ENCODE assay signal across 8 mouse cellular contexts in the genomic region with DNA sequence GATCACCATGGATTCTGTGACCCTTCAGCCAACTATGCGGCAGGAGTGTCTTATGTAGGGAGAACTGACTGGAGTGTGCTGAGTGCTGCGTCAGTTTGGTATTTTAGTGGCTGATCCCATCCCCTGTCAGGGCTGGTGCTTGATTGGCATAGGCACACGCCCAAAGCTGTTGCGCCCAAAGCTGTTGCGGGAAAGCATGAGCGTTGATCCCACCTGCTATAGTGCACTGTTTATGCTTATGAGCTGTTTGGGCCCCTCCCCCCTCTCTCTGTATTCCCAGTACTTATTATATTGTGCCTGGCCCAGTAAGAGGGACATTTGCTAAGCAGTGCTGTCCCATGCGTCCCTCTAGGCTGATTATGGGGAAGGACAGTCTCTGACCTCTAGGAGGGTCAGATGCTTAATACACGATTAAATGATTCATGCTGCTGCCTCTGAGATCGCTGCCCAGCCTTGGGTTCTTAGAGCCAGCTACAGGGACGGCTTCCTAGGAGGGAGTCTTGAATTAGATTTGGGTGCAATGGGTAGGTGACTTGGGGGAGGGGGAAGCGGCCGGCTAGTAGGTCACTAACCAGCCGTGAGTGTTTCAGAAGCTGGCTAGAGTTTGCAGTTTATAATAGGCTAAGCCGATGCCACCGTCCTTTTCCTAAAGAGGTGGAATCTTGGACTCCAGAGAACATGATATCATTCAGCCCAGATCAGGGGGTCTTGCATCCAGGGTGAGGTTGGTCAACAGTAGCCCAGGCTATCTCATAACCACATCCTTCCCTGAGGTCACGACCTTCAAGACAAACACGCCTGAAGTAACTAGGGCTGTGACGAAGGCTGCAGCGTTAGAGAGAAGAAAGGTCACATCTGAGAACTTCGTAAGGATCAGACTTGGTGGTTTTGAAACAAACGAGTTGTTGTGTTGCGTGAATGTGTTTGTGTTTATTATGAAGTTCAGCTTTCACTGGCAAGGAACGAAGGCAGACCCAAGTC. TPM values are rescaled to one million over a fixed set of nuclear protein-coding genes. Genes with fewer than 3 reads are reported as not detected.
DNase-seq lines count a peak whose midpoint lies in the region; ATAC-seq and TF ChIP-seq lines count a peak whose summit lies in the region.

No protein-coding gene starts in this region.

- peaks cover 52% of the 10 kb centered on the region for H3K4me1 ChIP-seq in heart, adult 2 months (ENCODE audit: control insufficient read depth, insufficient read depth, low read length)
- peaks cover 24 to 88% of the 10 kb centered on the region in 2 experiments for H3K4me1 ChIP-seq in CH12.LX (ENCODE audit: control insufficient read depth in 1 of 2, insufficient read depth in 2 of 2)
- H3K4me1 ChIP-seq in embryonic facial prominence, embryonic 15.5 days = peaks cover 96% of the 10 kb centered on the region
- H3K4me1 ChIP-seq in liver, embryonic 13.5 days (replicated peaks) = peaks cover 99% of the 10 kb centered on the region
- H3K4me1 ChIP-seq in intestine, postnatal 0 days (replicated peaks; ENCODE audit: control insufficient read depth, insufficient read depth, low read length) = peaks cover 19% of the 10 kb centered on the region; the same call in 1 of the 2 replicates

- no peak for TF ChIP-seq POLR2A in heart, adult 2 months (IDR thresholded peaks at IDR 0.05; ENCODE audit: insufficient read depth, low read depth, low read length)
- TF ChIP-seq POLR2A in CH12.LX (IDR thresholded peaks at IDR 0.05; ENCODE audit: low read depth, low read length) = no peak

- peak overlapping the region; percentile 85 for H3K27ac ChIP-seq in heart, adult 2 months
- peak overlapping the region; percentile 96 for H3K27ac ChIP-seq in CH12.LX (ENCODE audit: insufficient read depth, low read depth)
- H3K27ac ChIP-seq in embryonic facial prominence, embryonic 15.5 days (replicated peaks) = peak overlapping the region; percentile 65
- peak overlapping the region; percentile 74 for H3K27ac ChIP-seq in liver, embryonic 13.5 days
- H3K27ac ChIP-seq in intestine, postnatal 0 days (ENCODE audit: low read depth, low read length) = no peak overlapping the region

- no peak for ATAC-seq in embryonic facial prominence, embryonic 15.5 days (ENCODE audit: insufficient number of reproducible peaks, low FRiP score, low TSS enrichment, low read depth)
- ATAC-seq in liver, embryonic 13.5 days (ENCODE audit: low read depth) = peak; percentile 17; the same call in 1 of the 2 replicates
- no peak for ATAC-seq in intestine, postnatal 0 days

- TF ChIP-seq EP300 in heart, adult 2 months (IDR thresholded peaks at IDR 0.05; ENCODE audit: insufficient read depth, low read depth, low read length) = no peak
- TF ChIP-seq EP300 in CH12.LX (IDR thresholded peaks at IDR 0.05; ENCODE audit: low read length) = no peak

- dilution Hi-C loops in CH12.LX (cut with MboI; ENCODE audit: extremely low pct_ligation_motif_present, extremely low pct_unique_long_range_greater_than_20kb, low sequenced_read_pairs) = no loop called here

- TF ChIP-seq CTCF in heart, adult 2 months (IDR thresholded peaks at IDR 0.05) = no peak
- no peak for TF ChIP-seq CTCF in CH12.LX (conservative IDR thresholded peaks at IDR 0.05 in 1 of 2, IDR thresholded peaks at IDR 0.05 in 1 of 2; ENCODE audit: low read depth in 2 of 2, low read length in 2 of 2)
- TF ChIP-seq CTCF in intestine, postnatal 0 days (IDR thresholded peaks at IDR 0.05; ENCODE audit: low read depth) = no peak

- WGBS in heart, adult 2 months = 42% methylated on average over 23 of the region's 23 CpGs
- 63% methylated on average over 23 of the region's 23 CpGs for WGBS in embryonic facial prominence, embryonic 15.5 days
- WGBS in liver, embryonic 13.5 days (ENCODE audit: insufficient replicate concordance) = 29% methylated on average over 23 of the region's 23 CpGs
- WGBS in intestine, postnatal 0 days = 53% methylated on average over 23 of the region's 23 CpGs

- DNase-seq in heart, adult 2 months = peak in 1 of 2 experiments; percentile 35
- DNase-seq in heart, postnatal 4 days = no peak
- DNase-seq in CH12.LX (ENCODE audit: extremely low read depth) = peak; percentile 41
- no peak for DNase-seq in liver, embryonic 13.5 days
- DNase-seq in c-Kit-positive CD71-positive TER-119-positive erythroid progenitor cells, embryonic 14.5 days (ENCODE audit: low spot score) = no peak
- DNase-seq in left cerebral cortex, adult 11 months (ENCODE audit: low spot score) = no peak

- TF ChIP-seq RAD21 in CH12.LX (IDR thresholded peaks at IDR 0.05; ENCODE audit: low read depth, low read length) = no peak

- peaks cover 7% of the 10 kb centered on the region for H3K36me3 ChIP-seq in heart, adult 2 months (ENCODE audit: control insufficient read depth, insufficient read depth, low read length)
- H3K36me3 ChIP-seq in CH12.LX (replicated peaks in 1 of 2; ENCODE audit: control insufficient read depth in 1 of 2, insufficient read depth in 1 of 2, low read length in 1 of 2) = peaks cover 0 to 39% of the 10 kb centered on the region in 2 experiments
- peaks cover 3% of the 10 kb centered on the region; the same call in 1 of the 2 replicates for H3K36me3 ChIP-seq in embryonic facial prominence, embryonic 15.5 days
- H3K36me3 ChIP-seq in liver, embryonic 13.5 days = peaks cover 16% of the 10 kb centered on the region
- H3K36me3 ChIP-seq in intestine, postnatal 0 days (ENCODE audit: control insufficient read depth, insufficient read depth) = no peaks in the 10 kb centered on the region

- peak overlapping the region; percentile 12; the same call in 1 of the 2 replicates for H3K4me3 ChIP-seq in heart, adult 2 months
- H3K4me3 ChIP-seq in CH12.LX (replicated peaks in 1 of 3; ENCODE audit: low read depth in 2 of 3, low read length in 2 of 3, poor library complexity in 1 of 3) = peak overlapping the region; percentile 31 to 65 (median 55)
- no peak overlapping the region for H3K4me3 ChIP-seq in embryonic facial prominence, embryonic 15.5 days (replicated peaks)
- no peak overlapping the region for H3K4me3 ChIP-seq in liver, embryonic 13.5 days (replicated peaks)
- H3K4me3 ChIP-seq in intestine, postnatal 0 days (ENCODE audit: low read depth, low read length) = no peak overlapping the region

- H3K79me2 ChIP-seq in heart, adult 2 months (replicated peaks; ENCODE audit: control insufficient read depth, insufficient read depth, low read length) = peaks cover 6% of the 10 kb centered on the region
- peaks cover 98% of the 10 kb centered on the region for H3K79me2 ChIP-seq in CH12.LX (replicated peaks; ENCODE audit: control insufficient read depth, extremely low read depth, insufficient read depth, poor library complexity, severe bottlenecking)

- intact Hi-C loops in heart, adult 2 months (cut with DNase I) = no loop called here

- H3K4me2 ChIP-seq in CH12.LX (ENCODE audit: insufficient read depth, low read depth, poor library complexity, severe bottlenecking) = peak overlapping the region; percentile 83
- no peak overlapping the region for H3K4me2 ChIP-seq in embryonic facial prominence, embryonic 15.5 days (replicated peaks)
- H3K4me2 ChIP-seq in liver, embryonic 13.5 days = peak overlapping the region; percentile 27
- no peak overlapping the region for H3K4me2 ChIP-seq in intestine, postnatal 0 days (replicated peaks; ENCODE audit: low read depth)

- H3K27me3 ChIP-seq in heart, adult 2 months (ENCODE audit: control insufficient read depth, insufficient read depth, low read length) = no peaks in the 10 kb centered on the region
- no peaks in the 10 kb centered on the region for H3K27me3 ChIP-seq in CH12.LX (replicated peaks)
- H3K27me3 ChIP-seq in embryonic facial prominence, embryonic 15.5 days = no peaks in the 10 kb centered on the region
- no peaks in the 10 kb centered on the region for H3K27me3 ChIP-seq in liver, embryonic 13.5 days
- no peaks in the 10 kb centered on the region for H3K27me3 ChIP-seq in intestine, postnatal 0 days (replicated peaks; ENCODE audit: control insufficient read depth, insufficient read depth, low read length)

- peak overlapping the region; percentile 6; the same call in 1 of the 2 replicates for H3K9ac ChIP-seq in heart, adult 2 months (ENCODE audit: low read depth, low read length)
- peak overlapping the region; percentile 82 for H3K9ac ChIP-seq in CH12.LX (ENCODE audit: insufficient read depth, low read depth)
- no peak overlapping the region for H3K9ac ChIP-seq in embryonic facial prominence, embryonic 15.5 days
- H3K9ac ChIP-seq in liver, embryonic 13.5 days = peak overlapping the region; percentile 52
- H3K9ac ChIP-seq in intestine, postnatal 0 days (ENCODE audit: low read depth, low read length) = no peak overlapping the region

- in situ Hi-C loops in CH12.LX (cut with MboI; ENCODE audit: low pct_ligation_motif_present, low pct_unique_long_range_greater_than_20kb, low sequenced_read_pairs) = no loop called here

- H3K9me3 ChIP-seq in CH12.LX (replicated peaks; ENCODE audit: low read length) = no peaks in the 10 kb centered on the region
- H3K9me3 ChIP-seq in embryonic facial prominence, embryonic 15.5 days (replicated peaks) = no peaks in the 10 kb centered on the region
- H3K9me3 ChIP-seq in liver, embryonic 13.5 days (replicated peaks) = no peaks in the 10 kb centered on the region
- H3K9me3 ChIP-seq in intestine, postnatal 0 days (ENCODE audit: control insufficient read depth) = no peaks in the 10 kb centered on the region

TF ChIP-seq in CH12.LX, 34 proteins besides CTCF, POLR2A, EP300 and RAD21 (continues in another document):
- no peak for TF ChIP-seq MAFK (IDR thresholded peaks at IDR 0.05; ENCODE audit: insufficient replicate concordance, low read length)
- TF ChIP-seq SIN3A (IDR thresholded peaks at IDR 0.05; ENCODE audit: low read length) = peak; percentile 47; the same call in 1 of the 2 replicates
- 0 out of 2 replicates have a peak, but pooled peaks have one; percentile 8 for TF ChIP-seq HCFC1 (IDR thresholded peaks at IDR 0.05; ENCODE audit: low read depth, low read length)
- no peak for TF ChIP-seq NELFE (IDR thresholded peaks at IDR 0.05; ENCODE audit: low read depth, low read length)
- TF ChIP-seq ZNF384 (IDR thresholded peaks at IDR 0.05; ENCODE audit: low read depth, low read length) = no peak
- peak; percentile 77; the same call in 1 of the 2 replicates for TF ChIP-seq CHD1 (IDR thresholded peaks at IDR 0.05; ENCODE audit: low read depth, low read length)
- TF ChIP-seq POLR2AphosphoS2 (IDR thresholded peaks at IDR 0.05; ENCODE audit: low read depth, low read length) = no peak
- no peak for TF ChIP-seq ELF1 (IDR thresholded peaks at IDR 0.05; ENCODE audit: low read depth, low read length)

RNA-seq across cellular contexts. Expression of a gene that starts 25.7 kb away (rescaled TPM):
- 100 to 1,000 TPM; 189 to 204 TPM for total RNA-seq in heart, adult 2 months (2021)
- 28.8 and 68.2 TPM in 2 replicates for polyA plus RNA-seq in heart, adult 2 months (2012; rRNA removed)
- total RNA-seq in heart, postnatal 4 days (2021) = 100 to 1,000 TPM; 255 to 279 TPM
- total RNA-seq in CH12.LX (2012; rRNA removed) (585 and 608 TPM in 2 replicates), CH12.LX (2014; rRNA removed) (809 and 869 TPM in 2 replicates)
- polyA plus RNA-seq in CH12.LX (2012; ENCODE audit: insufficient read length, low read depth) = 1,207 and 1,391 TPM in 2 replicates
- polyA plus RNA-seq in embryonic facial prominence, embryonic 15.5 days (2015; fragmentation: Nextera tagmentation; extraction: Ambion mirVana) = 185 and 200 TPM in 2 replicates
- polyA plus RNA-seq in liver, embryonic 13.5 days (2015; fragmentation: Nextera tagmentation; extraction: Ambion mirVana) = 102 and 117 TPM in 2 replicates
- polyA plus RNA-seq in intestine, postnatal 0 days (2015; fragmentation: Nextera tagmentation; extraction: Ambion mirVana) = 53.6 and 57.4 TPM in 2 replicates

Comparison
In these comparisons a context has a peak if more than half of its experiments do, and no peak if none do; other contexts are left out.
1. H3K4me3 ChIP-seq: peak in heart, adult 2 months (single experiment) and CH12.LX (3 of 3); none in embryonic facial prominence, embryonic 15.5 days (single experiment), liver, embryonic 13.5 days (single experiment) and intestine, postnatal 0 days (single experiment).
2. H3K9ac ChIP-seq: peak in heart, adult 2 months (single experiment), CH12.LX (single experiment) and liver, embryonic 13.5 days (single experiment); none in embryonic facial prominence, embryonic 15.5 days (single experiment) and intestine, postnatal 0 days (single experiment).
3. H3K4me2 ChIP-seq: peak in CH12.LX (single experiment) and liver, embryonic 13.5 days (single experiment); none in embryonic facial prominence, embryonic 15.5 days (single experiment) and intestine, postnatal 0 days (single experiment).